Mouse (Mus musculus) midbrain, embryonic 10.5 days (tissue): ENCODE measurements at regions not wholly inside any gene's neighbourhood (a gene's known extent, or its start where the extent isn't known, plus 50 kb on each side); places are given as distances from the start of the nearest gene placed in this dataset.
"Not testable (repeated sequence)": the region's sequence is repeated elsewhere in the genome, so short reads cannot be mapped to it uniquely, and the experiment has no call there.

Source experiments
- DNase-seq: peaks from one replicate; pipeline ENCODE4 v3.0.0-alpha.2; 2017; ENCODE audit warnings: low spot score
- H3K27ac ChIP-seq: fragments of 300-500 bp; sonication (generic); replicated peaks from 2 replicates; pipeline ENCODE4 v1.5.1; 2016; ENCODE audit warnings: mild to moderate bottlenecking
- H3K27me3 ChIP-seq: fragments of 300-500 bp; sonication (generic); 2 replicates; pipeline ENCODE4 v1.6.1; 2016; ENCODE audit warnings: low read depth, mild to moderate bottlenecking; ENCODE audit not compliant: poor library complexity, severe bottlenecking
- H3K36me3 ChIP-seq: fragments of 300-500 bp; sonication (generic); 2 replicates; pipeline ENCODE4 v1.6.1; 2016; ENCODE audit warnings: mild to moderate bottlenecking, moderate library complexity
- H3K4me1 ChIP-seq: fragments of 300-500 bp; sonication (generic); 2 replicates; pipeline ENCODE4 v1.6.1; 2016
- H3K4me3 ChIP-seq: fragments of 300-500 bp; sonication (generic); 2 replicates; pipeline ENCODE4 v1.5.1; 2016; ENCODE audit warnings: mild to moderate bottlenecking, moderate library complexity
- H3K9me3 ChIP-seq: fragments of 300-500 bp; sonication (generic); replicated peaks from 2 replicates; pipeline ENCODE4 v1.6.1; 2016; ENCODE audit warnings: mild to moderate bottlenecking
- WGBS: fragments of 180-500 bp; shearing (Covaris S2); methylation state at CpG from one replicate; pipeline ENCODE4 v1.1.7; 2016; 5-methylcytosine and 5-hydroxymethylcytosine counted together

DNA sequence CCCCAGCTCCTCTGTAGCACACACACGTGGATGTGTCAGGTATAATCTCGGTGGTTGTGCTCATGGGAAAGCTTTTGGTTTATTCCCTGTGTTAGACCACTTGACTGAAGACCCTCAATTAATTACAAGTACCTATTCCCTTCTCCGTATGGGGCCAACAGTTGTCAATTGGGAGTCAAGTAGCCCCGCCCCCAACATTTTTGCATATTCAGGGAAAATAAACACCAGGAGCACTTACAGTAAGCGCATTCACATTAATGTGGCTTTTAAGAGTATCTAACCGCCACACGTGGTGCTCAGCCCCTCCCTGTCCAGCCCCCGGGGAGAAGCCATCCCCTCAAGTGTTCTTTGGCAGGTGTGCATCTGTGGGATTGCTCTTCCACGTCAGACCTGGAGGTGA is 223.9 kb downstream of the Tpra1 start:
- H3K9me3 ChIP-seq = no peaks in the 10 kb centered on the region
- H3K4me1 ChIP-seq = peaks cover 27% of the 10 kb centered on the region
- H3K4me3 ChIP-seq = no peak overlapping the region
- no peaks in the 10 kb centered on the region for H3K36me3 ChIP-seq
- no peak for DNase-seq
- 70% methylated on average over 9 of the region's 9 CpGs for WGBS
- H3K27ac ChIP-seq = no peak overlapping the region
- H3K27me3 ChIP-seq = no peaks in the 10 kb centered on the region; the same call in 1 of the 2 replicates

DNA sequence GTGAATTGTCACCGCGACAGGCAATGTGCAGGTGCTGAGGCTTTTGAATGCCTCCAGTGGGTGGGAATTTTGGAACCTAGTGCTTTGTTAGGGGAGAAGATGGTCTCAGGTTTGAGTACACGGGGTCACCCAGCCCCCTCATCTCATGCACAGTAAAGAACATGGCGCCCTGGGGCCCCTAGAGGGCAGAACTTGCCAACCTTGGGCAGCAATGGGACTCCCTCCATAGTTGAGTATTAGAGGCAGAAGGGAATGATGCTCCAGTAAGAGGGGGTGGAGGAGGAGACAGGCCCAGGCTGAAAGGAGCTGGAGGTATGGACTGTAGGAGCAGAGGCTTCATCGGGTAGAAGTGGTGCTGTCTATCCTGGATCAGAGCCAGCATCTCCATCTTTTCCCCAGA is 226.1 kb downstream of the Tpra1 start:
- not testable (repeated sequence) for H3K36me3 ChIP-seq, H3K4me3 ChIP-seq, DNase-seq, H3K27me3 ChIP-seq, H3K4me1 ChIP-seq, H3K9me3 ChIP-seq, H3K27ac ChIP-seq
- WGBS = 65% methylated on average over 5 of the region's 5 CpGs

DNA sequence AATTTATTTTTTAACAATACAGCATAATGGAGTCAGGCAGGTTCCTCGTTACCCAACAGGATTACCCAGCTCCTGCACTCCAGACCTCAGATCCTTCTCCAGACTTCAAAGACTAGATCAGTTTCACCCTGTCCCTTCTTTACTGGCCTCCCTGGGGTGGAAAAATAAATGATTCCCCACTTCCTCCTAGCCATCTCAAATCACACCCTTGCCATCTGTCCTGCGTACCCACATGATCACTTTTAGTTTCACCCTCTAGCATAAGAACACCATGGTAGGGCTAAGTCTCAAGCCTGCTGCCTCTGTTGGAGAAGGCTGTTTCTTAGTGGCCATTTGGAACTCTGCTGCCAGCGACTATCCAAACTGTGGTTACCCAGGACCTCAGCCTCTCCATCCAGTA is 222.0 kb downstream of the Plxna1 start:
- no peak for DNase-seq
- WGBS = 76% methylated on average over 3 of the region's 3 CpGs
- H3K36me3 ChIP-seq = no peaks in the 10 kb centered on the region
- no peak overlapping the region for H3K4me3 ChIP-seq
- no peaks in the 10 kb centered on the region for H3K27me3 ChIP-seq
- no peak overlapping the region for H3K27ac ChIP-seq
- no peaks in the 10 kb centered on the region for H3K9me3 ChIP-seq
- H3K4me1 ChIP-seq = peaks cover 5% of the 10 kb centered on the region; the same call in 1 of the 2 replicates

DNA sequence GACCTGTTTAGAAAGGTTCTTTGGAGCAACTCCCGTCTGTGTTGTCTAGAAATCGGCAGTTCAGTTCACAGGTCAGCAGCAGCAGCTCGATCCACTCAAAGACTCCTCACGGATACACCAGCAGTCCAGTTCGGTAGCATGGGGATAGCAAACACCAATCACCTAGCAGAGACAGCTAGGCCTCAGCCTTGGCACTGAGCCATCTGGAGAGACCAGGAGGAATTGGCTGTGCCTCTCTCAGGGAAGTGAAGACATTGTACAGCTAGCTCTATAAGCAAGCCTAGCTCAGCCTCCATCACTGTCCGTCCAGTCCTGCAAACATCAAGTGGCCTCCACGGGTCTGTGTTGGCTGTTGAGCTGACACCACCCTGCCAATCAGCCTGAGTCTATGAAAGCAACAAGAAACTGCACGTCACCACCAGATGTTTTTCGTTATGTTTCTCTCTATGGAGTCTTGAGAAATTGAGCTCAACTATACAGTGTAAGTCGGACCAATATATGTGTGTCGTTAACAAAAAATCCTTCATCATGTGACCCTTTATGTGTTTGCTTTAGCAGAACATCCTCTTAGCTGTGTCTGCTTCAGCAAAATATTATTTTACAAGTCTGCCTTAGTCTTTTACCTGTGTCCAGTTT is 209.3 kb downstream of the Plxna1 start:
- no peak for DNase-seq
- Histone ChIP-seq H3K36me3 (no peaks in the 10 kb centered on the region), H3K4me1 (peaks cover 5% of the 10 kb centered on the region), H3K9me3 (0 out of 2 replicates have a peak, but pooled peaks cover 3% of the 10 kb centered on the region), H3K4me3 (no peak overlapping the region), H3K27me3 (no peaks in the 10 kb centered on the region), H3K27ac (no peak overlapping the region)
- 84% methylated on average over 11 of the region's 11 CpGs for WGBS

DNA sequence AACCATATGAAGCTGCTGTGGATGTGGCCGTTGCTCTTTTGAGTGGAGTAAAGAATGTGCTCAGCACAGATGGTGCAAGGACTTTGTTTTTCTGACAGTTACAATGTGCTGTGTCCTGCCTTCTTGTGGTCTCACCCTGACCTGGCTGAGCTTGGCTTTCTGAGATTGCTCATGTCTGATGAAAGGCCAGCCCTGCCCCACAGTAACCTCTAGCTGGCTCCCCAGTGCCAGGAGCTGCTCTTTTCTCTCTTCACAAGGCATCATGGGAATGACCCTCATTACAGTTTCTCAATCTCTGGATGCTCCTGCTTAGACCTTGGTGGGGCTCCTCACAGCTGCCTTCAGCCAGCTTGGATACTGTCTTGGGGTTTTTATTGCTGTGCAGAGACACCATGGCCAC is 204.9 kb downstream of the Plxna1 start:
- no peaks in the 10 kb centered on the region for H3K27me3 ChIP-seq

DNA sequence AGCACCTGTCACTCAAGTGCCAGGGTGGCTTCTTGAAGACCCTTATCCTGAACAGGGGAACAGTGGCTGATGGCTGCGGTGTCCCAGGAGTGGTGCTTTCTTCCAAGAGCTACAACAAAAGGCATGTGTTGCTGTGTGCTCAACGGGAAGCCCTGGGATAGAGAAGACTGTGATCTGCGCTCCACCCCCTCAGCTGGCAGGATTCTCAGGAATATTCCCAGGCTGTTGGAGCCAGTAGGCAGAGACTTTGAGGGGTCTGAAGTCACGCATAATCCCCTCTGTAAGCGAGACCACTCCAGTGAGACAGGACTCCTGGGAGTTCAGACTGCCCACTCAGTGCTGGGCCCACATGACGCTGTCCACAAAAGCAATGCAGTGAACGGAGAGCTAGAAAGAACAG is 202.4 kb downstream of the Plxna1 start:
- H3K9me3 ChIP-seq = 0 out of 2 replicates have a peak, but pooled peaks cover under 1% of the 10 kb centered on the region
- peak; percentile 28 for DNase-seq
- H3K36me3 ChIP-seq = no peaks in the 10 kb centered on the region
- no peaks in the 10 kb centered on the region for H3K27me3 ChIP-seq
- peak overlapping the region; percentile 69 for H3K27ac ChIP-seq
- H3K4me1 ChIP-seq = peaks cover 17% of the 10 kb centered on the region
- no peak overlapping the region for H3K4me3 ChIP-seq
- 51% methylated on average over 7 of the region's 7 CpGs for WGBS

More for the DNA sequence above, 204.9 kb downstream of the Plxna1 start:
- H3K36me3 ChIP-seq = no peaks in the 10 kb centered on the region
- no peak overlapping the region for H3K27ac ChIP-seq
- 85% methylated on average over 1 of the region's 1 CpGs for WGBS
- H3K4me3 ChIP-seq = no peak overlapping the region
- peaks cover 17% of the 10 kb centered on the region for H3K4me1 ChIP-seq
- 0 out of 2 replicates have a peak, but pooled peaks cover 3% of the 10 kb centered on the region for H3K9me3 ChIP-seq
- DNase-seq = no peak

DNA sequence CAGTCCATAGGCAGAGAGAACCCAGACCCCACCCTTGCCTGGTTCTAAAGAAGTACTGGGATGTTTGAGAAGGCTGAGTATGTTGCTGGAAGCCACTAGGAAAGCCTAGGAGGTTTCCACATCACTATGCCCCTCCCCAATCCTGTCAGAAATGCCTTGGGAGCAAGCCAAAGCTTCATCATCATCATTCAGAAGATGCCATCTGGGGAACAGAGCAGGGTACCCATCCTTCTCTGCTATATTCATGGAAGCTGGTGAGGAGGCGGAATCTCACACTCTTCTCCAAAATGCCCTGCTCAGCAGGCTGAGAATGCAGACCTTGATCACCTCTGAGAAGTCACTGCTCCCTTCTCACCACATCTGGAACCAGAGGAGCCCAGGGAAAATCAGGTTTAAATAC is 200.7 kb downstream of the Plxna1 start:
- Histone ChIP-seq H3K27me3 (no peaks in the 10 kb centered on the region), H3K27ac (no peak overlapping the region), H3K9me3 (no peaks in the 10 kb centered on the region), H3K4me3 (no peak overlapping the region), H3K36me3 (no peaks in the 10 kb centered on the region), H3K4me1 (peaks cover 17% of the 10 kb centered on the region)
- WGBS = 90% methylated on average over 1 of the region's 1 CpGs
- no peak for DNase-seq

DNA sequence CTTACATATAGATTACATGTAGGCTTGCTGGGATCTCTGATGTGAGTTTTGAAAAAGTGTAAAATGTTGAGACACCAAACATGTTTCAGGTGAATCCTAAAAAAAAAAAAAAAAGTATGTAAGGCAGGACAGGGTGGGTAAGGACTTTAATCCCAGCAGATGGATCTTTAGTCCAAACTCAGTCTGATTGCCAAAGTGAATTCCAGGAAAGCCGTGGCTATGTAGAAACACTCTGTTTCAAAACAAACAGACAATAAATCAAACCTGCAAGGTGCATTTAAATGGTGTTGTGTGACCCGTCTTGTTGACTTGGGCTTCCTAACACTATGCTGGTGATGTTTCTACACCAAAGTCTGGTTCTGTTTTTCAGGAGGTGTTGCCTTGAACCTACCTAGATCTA is 192.9 kb downstream of the Plxna1 start:
- Histone ChIP-seq H3K36me3 (no peaks in the 10 kb centered on the region), H3K4me3 (no peak overlapping the region), H3K27me3 (no peaks in the 10 kb centered on the region), H3K27ac (no peak overlapping the region), H3K9me3 (no peaks in the 10 kb centered on the region), H3K4me1 (no peaks in the 10 kb centered on the region)
- DNase-seq = no peak
- WGBS = 90% methylated on average over 2 of the region's 2 CpGs

DNA sequence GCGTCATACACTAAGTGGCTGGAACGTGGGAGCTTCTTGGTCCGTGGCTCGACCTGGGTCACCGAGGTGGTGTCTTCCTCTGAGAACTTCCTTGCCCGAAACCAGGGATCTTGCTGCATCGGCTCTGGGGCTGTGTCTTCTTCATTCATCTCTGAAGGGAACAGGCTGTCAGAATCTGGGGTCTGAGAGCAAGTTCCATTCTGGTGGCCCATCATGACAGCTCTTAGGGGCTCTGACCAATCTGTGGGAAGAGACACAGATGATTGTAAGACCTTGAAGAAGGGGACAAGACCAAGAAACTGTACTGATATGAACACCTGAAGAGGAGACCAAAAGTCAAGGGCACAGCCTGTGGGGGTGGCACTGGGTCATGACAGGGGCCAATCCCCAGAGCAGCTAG is 177.5 kb downstream of the Plxna1 start:
- not testable (repeated sequence) for DNase-seq, H3K27ac ChIP-seq, H3K4me3 ChIP-seq, H3K9me3 ChIP-seq, H3K27me3 ChIP-seq, H3K4me1 ChIP-seq, H3K36me3 ChIP-seq
- no CpG with 5 or more reads among the region's 7 CpGs for WGBS

DNA sequence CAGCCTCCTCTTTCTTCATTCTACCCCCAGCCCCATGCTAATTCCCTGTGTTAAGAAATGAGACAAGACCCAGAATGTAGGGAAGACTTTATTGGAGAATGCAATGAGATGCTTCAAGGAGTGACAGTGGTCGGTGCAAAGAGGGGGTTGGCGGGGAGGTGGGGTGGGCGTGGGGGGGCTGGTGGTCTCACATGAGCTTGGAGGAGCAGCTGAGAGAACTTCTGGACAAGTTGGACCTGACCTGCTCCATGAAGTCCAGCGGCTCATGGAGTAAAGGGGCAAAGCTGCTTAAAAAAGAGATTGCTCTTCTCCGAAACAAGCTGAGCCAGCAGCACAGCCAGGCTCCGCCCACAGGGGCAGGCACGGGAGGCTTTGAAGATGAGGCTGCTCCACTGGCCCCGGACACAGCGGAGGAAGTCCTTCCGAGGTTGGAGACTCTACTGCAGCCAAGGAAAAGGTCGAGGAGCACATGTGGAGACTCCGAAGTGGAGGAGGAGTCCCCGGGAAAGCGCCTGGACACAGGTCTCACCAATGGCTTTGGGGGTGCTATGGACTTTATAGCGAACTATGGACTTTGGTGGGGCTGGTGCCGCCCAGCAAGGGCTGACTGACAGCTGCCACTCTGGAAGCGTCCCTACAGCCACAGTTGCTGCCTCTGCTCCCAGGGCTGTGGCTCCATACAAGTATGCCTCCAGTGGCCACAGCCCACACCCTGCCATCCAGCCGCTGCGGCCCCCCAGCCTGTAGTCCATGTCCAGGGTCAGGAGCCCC is 161.7 kb downstream of the Plxna1 start:
- H3K27ac ChIP-seq, H3K4me1 ChIP-seq, H3K27me3 ChIP-seq, H3K36me3 ChIP-seq, H3K9me3 ChIP-seq: not testable (repeated sequence)
- peak overlapping the region; percentile 50 for H3K4me3 ChIP-seq
- WGBS = 13% methylated on average over 19 of the region's 19 CpGs
- DNase-seq = peak; percentile 29

DNA sequence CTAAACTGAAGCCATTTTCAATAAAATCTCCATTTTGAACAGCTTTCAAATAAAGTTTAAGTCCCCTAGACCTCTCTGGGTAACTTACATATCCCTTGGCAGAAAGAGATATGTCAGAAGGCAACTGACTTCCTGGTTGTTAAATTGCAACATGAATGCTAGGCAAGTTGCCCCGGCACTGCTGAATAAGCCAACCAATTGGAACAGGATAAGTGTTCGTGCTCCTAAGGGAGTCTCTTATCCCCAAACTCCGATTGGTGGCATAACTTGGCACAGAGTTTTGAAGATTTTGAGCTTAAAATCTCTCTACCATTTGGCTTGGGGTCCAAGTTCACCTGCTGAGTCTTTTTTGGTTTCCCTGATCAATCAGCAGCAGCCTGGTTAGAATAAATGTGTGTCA is 147.4 kb downstream of the Plxna1 start:
- WGBS = 81% methylated on average over 3 of the region's 3 CpGs
- no peak for DNase-seq
- H3K36me3 ChIP-seq = no peaks in the 10 kb centered on the region

DNA sequence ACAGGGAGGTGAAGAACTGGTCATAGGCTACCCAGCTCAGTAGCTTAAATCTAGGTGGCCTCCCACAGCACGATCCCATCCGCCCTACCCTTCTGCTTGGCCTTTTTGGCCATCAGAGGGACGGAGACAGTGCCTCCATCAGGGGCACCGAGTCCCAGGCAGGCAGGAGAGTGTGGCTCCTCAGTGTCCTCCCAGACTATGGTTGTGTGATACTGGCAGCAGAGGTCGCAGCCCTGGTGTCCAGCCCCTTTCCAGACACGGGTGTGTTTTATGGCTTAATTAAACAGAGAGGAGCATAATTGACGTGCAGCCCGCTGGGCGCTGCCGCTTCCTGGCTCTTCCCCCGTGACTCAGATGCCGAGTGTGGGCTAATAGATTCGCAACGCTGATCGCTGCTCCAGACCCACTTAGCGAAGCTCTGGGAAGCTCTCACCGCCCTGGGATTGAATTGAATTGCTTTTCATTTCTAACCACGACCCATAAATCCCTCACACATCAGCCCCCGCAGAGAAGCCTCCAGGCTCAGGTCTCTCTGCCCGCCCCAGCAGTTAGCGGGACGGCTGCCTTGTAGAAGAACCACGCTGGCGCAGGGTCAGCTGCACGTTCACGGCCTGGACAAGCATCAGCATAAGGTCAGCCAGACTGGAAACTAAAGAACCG is 126.9 kb downstream of the Plxna1 start:
- H3K9me3 ChIP-seq = no peaks in the 10 kb centered on the region
- no peaks in the 10 kb centered on the region for H3K36me3 ChIP-seq
- H3K27me3 ChIP-seq = peaks cover 37% of the 10 kb centered on the region
- DNase-seq = peak; percentile 54
- peaks cover 54% of the 10 kb centered on the region for H3K4me1 ChIP-seq
- peak overlapping the region; percentile 77 for H3K27ac ChIP-seq
- peak overlapping the region; percentile 41 for H3K4me3 ChIP-seq
- 21% methylated on average over 27 of the region's 27 CpGs for WGBS

More for the DNA sequence above, 147.4 kb downstream of the Plxna1 start:
- Histone ChIP-seq H3K9me3 (no peaks in the 10 kb centered on the region), H3K27me3 (no peaks in the 10 kb centered on the region), H3K27ac (no peak overlapping the region), H3K4me3 (no peak overlapping the region), H3K4me1 (0 out of 2 replicates have a peak, but pooled peaks cover 3% of the 10 kb centered on the region)

DNA sequence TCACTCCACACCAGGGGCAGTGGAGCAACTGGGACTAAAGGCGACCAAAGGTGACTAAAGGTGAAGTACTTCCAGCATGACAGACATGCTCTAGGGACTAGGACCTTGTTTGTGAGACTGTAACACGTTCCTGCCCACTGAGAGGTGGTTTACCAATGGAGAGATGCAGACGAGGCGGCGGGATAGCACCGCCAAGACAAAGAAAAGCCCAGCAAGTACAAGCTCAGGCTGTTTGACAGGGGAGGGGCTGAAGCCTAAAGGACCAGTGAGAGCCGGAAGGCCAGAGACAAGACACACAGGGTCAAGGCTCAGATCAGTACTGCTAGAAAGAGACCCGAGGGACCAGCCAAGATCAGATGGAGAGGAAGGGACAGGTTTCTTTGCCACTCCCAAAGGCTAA is 126.2 kb downstream of the Plxna1 start:
- WGBS = 11% methylated on average over 8 of the region's 8 CpGs
- H3K4me1 ChIP-seq = peaks cover 59% of the 10 kb centered on the region

More for the DNA sequence above, 126.2 kb downstream of the Plxna1 start:
- DNase-seq = peak; percentile 32
- Histone ChIP-seq H3K36me3 (no peaks in the 10 kb centered on the region), H3K27me3 (peaks cover 37% of the 10 kb centered on the region), H3K4me3 (peak overlapping the region; percentile 41; the same call in 1 of the 2 replicates), H3K9me3 (no peaks in the 10 kb centered on the region), H3K27ac (peak overlapping the region; percentile 77)
